Mouse (Mus musculus): ENCODE measurements at regions not wholly inside any gene's neighbourhood (a gene's known extent, or its start where the extent isn't known, plus 50 kb on each side); places are given as distances from the start of the nearest gene placed in this dataset.

DNA sequence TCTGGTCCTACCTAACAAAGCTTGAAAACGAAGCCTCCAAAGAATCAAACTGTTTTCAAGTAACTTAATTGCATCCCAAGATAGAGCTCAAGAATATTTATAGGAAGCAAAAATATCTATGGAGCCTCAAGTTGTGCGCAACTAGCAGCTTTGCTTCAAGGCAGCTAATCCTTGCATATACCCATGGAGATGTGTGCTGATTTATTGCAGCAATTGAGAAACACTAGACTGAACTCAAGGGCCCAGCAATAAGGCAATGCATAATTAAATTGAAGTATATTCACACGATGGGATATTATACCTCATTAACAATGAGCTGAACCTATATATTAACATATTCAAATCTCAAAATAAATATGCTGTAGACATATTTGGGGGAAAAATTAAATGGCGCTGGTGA lies 135.3 kb downstream of the Minar1 start:
- no peak for ATAC-seq
- Histone ChIP-seq H3K36me3 (ENCODE audit: insufficient read depth, low read length) (no peaks in the 10 kb centered on the region), H3K4me1 (ENCODE audit: insufficient read depth, low read length) (no peaks in the 10 kb centered on the region), H3K27ac (no peak overlapping the region), H3K9me3 (ENCODE audit: low read length) (no peaks in the 10 kb centered on the region), H3K4me2 (ENCODE audit: low read depth, low read length) (no peak overlapping the region), H3K9ac (replicated peaks; ENCODE audit: low read length) (no peak overlapping the region), H3K27me3 (ENCODE audit: insufficient read depth, low read length) (no peaks in the 10 kb centered on the region), H3K4me3 (ENCODE audit: low read length) (no peak overlapping the region)
- no peak for TF ChIP-seq CTCF (IDR thresholded peaks at IDR 0.05; ENCODE audit: low read depth)
- DNase-seq (ENCODE audit: low spot score) = no peak
- WGBS = 86% methylated on average over 4 of the region's 4 CpGs

DNA sequence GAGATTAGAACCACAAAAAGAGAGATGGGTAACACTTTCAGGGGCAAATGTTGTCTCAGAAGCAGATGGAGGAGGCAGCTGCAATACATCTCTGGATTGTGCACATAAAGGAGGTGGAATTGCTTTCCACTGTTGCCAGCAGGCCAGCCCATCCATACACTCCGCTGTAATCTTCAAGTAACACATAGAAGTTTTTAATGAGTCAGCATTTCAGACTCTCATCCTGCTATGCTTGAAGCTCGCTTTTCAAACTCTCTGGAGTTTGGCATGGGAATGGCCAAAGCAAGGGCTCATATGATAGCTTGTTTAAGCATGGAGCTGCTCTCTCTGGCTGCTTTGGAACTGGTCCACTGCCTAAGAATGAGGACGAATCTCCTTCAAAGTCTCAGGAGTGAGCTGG lies 143.5 kb downstream of the Minar1 start:
- H3K27ac ChIP-seq = no peak overlapping the region
- ATAC-seq (no peak), DNase-seq (ENCODE audit: low spot score) (no peak)
- 83% methylated on average over 3 of the region's 3 CpGs for WGBS
- H3K36me3 ChIP-seq (ENCODE audit: insufficient read depth, low read length) = no peaks in the 10 kb centered on the region
- H3K9me3 ChIP-seq (ENCODE audit: low read length) = no peaks in the 10 kb centered on the region
- no peaks in the 10 kb centered on the region for H3K4me1 ChIP-seq (ENCODE audit: insufficient read depth, low read length)
- H3K27me3 ChIP-seq (ENCODE audit: insufficient read depth, low read length) = no peaks in the 10 kb centered on the region
- no peak overlapping the region for H3K9ac ChIP-seq (replicated peaks; ENCODE audit: low read length)
- no peak overlapping the region for H3K4me3 ChIP-seq (ENCODE audit: low read length)
- H3K4me2 ChIP-seq (ENCODE audit: low read depth, low read length) = no peak overlapping the region
- no peak for TF ChIP-seq CTCF (IDR thresholded peaks at IDR 0.05; ENCODE audit: low read depth)

DNA sequence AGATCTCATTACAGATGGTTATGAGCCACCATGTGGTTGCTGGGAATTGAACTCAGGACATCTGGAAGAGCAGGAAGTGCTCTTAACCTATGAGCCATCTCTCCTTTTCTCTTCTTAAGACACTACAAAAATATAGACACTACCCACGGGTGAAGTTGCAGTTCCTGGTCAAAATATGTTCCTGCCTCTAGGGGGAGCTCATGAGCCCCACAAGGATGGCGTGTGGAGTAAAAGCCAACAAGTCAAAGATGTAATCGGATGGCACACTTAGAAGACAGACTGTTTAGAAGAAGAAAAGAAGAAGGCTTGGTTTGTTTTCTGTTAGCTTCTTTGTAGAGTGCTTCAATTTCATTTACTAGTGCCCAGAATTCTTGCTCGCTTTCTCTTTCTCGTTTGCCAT lies 161.7 kb downstream of the Minar1 start:
- WGBS = 35% methylated on average over 5 of the region's 5 CpGs
- Histone ChIP-seq H3K9ac (replicated peaks; ENCODE audit: low read length) (no peak overlapping the region), H3K4me3 (ENCODE audit: low read length) (no peak overlapping the region), H3K4me1 (ENCODE audit: insufficient read depth, low read length) (no peaks in the 10 kb centered on the region), H3K36me3 (ENCODE audit: insufficient read depth, low read length) (no peaks in the 10 kb centered on the region), H3K27ac (no peak overlapping the region), H3K9me3 (ENCODE audit: low read length) (no peaks in the 10 kb centered on the region), H3K27me3 (ENCODE audit: insufficient read depth, low read length) (no peaks in the 10 kb centered on the region), H3K4me2 (ENCODE audit: low read depth, low read length) (no peak overlapping the region)
- TF ChIP-seq CTCF (IDR thresholded peaks at IDR 0.05; ENCODE audit: low read depth) = peak; percentile 71
- DNase-seq (ENCODE audit: low spot score) = peak; percentile 52
- ATAC-seq = no peak

DNA sequence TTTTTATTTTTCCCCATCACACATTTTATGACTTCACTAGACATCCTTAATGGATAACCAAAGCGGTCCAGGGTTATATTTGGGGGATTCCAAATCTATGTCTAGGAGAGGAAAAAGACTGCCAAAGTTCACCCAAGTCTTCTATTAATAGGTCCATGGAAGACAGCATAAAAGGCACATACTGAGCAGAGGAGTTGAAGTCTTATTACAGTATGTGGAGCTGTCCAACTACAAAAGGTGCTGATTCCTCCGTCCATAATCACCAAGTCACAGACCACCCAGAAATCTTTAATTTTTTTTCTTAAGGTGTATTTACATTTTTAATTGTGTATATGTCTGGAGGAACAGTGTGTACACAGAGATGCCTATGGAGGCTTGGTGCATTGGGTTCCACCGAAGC lies 166.3 kb downstream of the Minar1 start:
- Histone ChIP-seq H3K9ac (replicated peaks; ENCODE audit: low read length) (no peak overlapping the region), H3K27me3 (ENCODE audit: insufficient read depth, low read length) (no peaks in the 10 kb centered on the region), H3K9me3 (ENCODE audit: low read length) (no peaks in the 10 kb centered on the region), H3K36me3 (ENCODE audit: insufficient read depth, low read length) (no peaks in the 10 kb centered on the region), H3K4me2 (ENCODE audit: low read depth, low read length) (no peak overlapping the region), H3K4me1 (ENCODE audit: insufficient read depth, low read length) (no peaks in the 10 kb centered on the region), H3K4me3 (ENCODE audit: low read length) (no peak overlapping the region), H3K27ac (no peak overlapping the region)
- 85% methylated on average over 3 of the region's 3 CpGs for WGBS
- ATAC-seq (no peak), DNase-seq (ENCODE audit: low spot score) (no peak)
- TF ChIP-seq CTCF (IDR thresholded peaks at IDR 0.05; ENCODE audit: low read depth) = no peak

DNA sequence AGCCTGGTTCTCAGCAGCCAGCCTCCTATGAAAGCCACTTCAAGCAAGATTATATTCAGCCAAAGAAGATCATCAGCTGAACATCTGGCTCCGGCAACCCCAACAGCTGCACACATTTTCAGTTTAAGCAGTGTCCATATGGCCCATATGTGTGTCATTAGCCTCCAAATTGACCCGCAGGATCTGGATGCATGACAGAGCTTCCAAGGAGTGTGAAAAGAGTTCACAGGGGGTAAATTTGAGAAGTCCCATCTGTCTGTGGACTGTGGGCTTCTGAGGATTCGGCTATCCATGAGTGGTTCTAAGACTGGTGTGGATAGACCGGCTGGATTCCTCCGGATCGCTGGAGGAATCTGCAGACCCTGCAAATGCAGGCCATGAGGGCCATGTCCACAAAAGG lies 173.3 kb downstream of the Minar1 start:
- H3K4me3 ChIP-seq (ENCODE audit: low read length) = no peak overlapping the region
- ATAC-seq (peak; percentile 69), DNase-seq (ENCODE audit: low spot score) (peak; percentile 25)
- WGBS = 73% methylated on average over 6 of the region's 6 CpGs
- H3K9me3 ChIP-seq (ENCODE audit: low read length) = no peaks in the 10 kb centered on the region
- no peaks in the 10 kb centered on the region for H3K36me3 ChIP-seq (ENCODE audit: insufficient read depth, low read length)
- no peak overlapping the region for H3K9ac ChIP-seq (replicated peaks; ENCODE audit: low read length)
- no peaks in the 10 kb centered on the region for H3K27me3 ChIP-seq (ENCODE audit: insufficient read depth, low read length)
- no peak for TF ChIP-seq CTCF (IDR thresholded peaks at IDR 0.05; ENCODE audit: low read depth)
- no peak overlapping the region for H3K27ac ChIP-seq
- no peak overlapping the region for H3K4me2 ChIP-seq (ENCODE audit: low read depth, low read length)
- H3K4me1 ChIP-seq (ENCODE audit: insufficient read depth, low read length) = no peaks in the 10 kb centered on the region
